Mouse (Mus musculus): Measurements from ENCODE around the gene Oxct1. TPM values are rescaled to one million over a fixed set of nuclear protein-coding genes. Genes with fewer than 3 reads are reported as not detected.
A peak's percentile ranks its signal among the peaks of the same experiment; 100 is the strongest.

Oxct1 gene
- polyA plus RNA-seq, 1 experiment, result 17.4 TPM

DNA sequence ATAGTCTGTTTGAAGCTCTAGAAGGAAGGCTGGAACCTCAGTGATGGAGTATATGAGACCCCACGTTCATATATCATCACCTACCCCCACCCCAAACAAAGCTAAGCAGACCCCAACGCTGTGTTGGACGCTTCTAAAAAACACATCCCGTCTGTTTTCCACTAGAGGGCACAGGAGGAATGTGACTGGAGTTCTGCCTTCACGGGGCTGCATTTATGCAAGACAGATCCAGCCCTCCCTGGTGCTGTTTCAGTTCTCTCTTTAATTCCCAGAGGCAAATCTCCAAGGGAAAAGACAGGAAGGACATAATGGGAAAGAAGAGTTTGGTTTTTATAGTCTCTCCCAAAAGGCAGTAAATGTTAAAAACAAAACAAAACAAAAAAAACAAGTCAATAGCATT, 30.4 kb downstream of the Oxct1 start:
- WGBS, result 64% methylated on average over 5 of the region's 5 CpGs
- DNase-seq (ENCODE audit: low read depth in 1 of 2, low spot score in 2 of 2), result no peak
- no peaks in the 10 kb centered on the region for H3K4me1 ChIP-seq (ENCODE audit: control insufficient read depth, insufficient read depth, insufficient read length)
- TF ChIP-seq CTCF (IDR thresholded peaks at IDR 0.05; ENCODE audit: extremely low read depth, insufficient read depth, insufficient read length, insufficient replicate concordance), result peak; percentile 21; the same call in 1 of the 2 replicates
- TF ChIP-seq POLR2A (IDR thresholded peaks at IDR 0.05; ENCODE audit: low read depth, low read length), result no peak
- no peak overlapping the region for H3K4me3 ChIP-seq (ENCODE audit: extremely low read depth, insufficient read depth, insufficient read length)
- H3K27me3 ChIP-seq (ENCODE audit: control insufficient read depth, insufficient read depth, low read length), result no peaks in the 10 kb centered on the region
- H3K27ac ChIP-seq (ENCODE audit: insufficient read depth, low read length), result no peak overlapping the region
- peaks cover 16% of the 10 kb centered on the region for H3K36me3 ChIP-seq (ENCODE audit: control insufficient read depth, insufficient read depth, low read length)

DNA sequence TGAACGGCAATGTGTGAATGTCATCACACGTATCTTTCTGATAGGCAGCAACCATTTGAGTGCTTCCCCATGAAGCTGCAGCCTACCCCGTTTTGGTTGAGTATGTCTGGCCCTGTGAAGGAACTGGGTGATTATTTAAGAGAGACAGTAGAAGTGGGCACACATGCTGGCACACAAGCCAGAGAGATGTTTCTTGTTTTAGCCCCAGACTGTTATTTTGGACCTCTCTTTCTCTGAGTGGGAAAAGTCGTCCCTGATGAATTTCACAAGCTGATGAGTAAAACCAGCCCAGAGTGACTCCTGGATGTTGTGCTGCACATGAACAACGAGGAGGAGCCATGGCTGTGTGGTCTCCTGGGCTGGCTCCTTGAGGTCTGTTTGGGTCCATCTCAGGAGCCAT, 37.4 kb downstream of the Oxct1 start:
- Histone ChIP-seq H3K27ac (ENCODE audit: insufficient read depth, low read length) (no peak overlapping the region), H3K4me1 (ENCODE audit: control insufficient read depth, insufficient read depth, insufficient read length) (no peaks in the 10 kb centered on the region), H3K4me3 (ENCODE audit: extremely low read depth, insufficient read depth, insufficient read length) (no peak overlapping the region), H3K36me3 (ENCODE audit: control insufficient read depth, insufficient read depth, low read length) (peaks cover 7% of the 10 kb centered on the region), H3K27me3 (ENCODE audit: control insufficient read depth, insufficient read depth, low read length) (no peaks in the 10 kb centered on the region)
- WGBS, result 92% methylated on average over 5 of the region's 5 CpGs
- TF ChIP-seq CTCF (IDR thresholded peaks at IDR 0.05; ENCODE audit: extremely low read depth, insufficient read depth, insufficient read length, insufficient replicate concordance) (no peak), POLR2A (IDR thresholded peaks at IDR 0.05; ENCODE audit: low read depth, low read length) (no peak)
- no peak for DNase-seq (ENCODE audit: low read depth in 1 of 2, low spot score in 2 of 2)

DNA sequence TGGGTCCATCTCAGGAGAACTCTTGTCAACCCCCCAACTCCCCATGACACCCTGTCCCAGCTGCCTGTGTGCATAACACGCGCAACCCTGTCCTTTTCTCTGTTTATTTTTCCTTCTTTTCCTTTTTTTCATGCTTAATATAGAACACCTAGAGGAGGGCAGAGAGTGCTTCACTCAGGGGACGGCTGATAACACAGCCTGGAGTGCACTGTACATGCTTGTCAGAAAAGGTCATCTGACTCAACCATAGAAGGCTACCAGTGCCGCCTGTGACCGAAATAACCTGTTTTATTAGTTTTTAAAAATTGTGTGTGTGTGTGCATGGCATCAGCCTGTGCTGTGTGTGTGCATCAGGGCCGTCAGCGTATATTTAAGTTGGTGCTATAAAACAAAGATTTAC, 37.8 kb downstream of the Oxct1 start:
- Histone ChIP-seq H3K4me1 (ENCODE audit: control insufficient read depth, insufficient read depth, insufficient read length) (no peaks in the 10 kb centered on the region), H3K4me3 (ENCODE audit: extremely low read depth, insufficient read depth, insufficient read length) (no peak overlapping the region), H3K27me3 (ENCODE audit: control insufficient read depth, insufficient read depth, low read length) (no peaks in the 10 kb centered on the region), H3K27ac (ENCODE audit: insufficient read depth, low read length) (no peak overlapping the region), H3K36me3 (ENCODE audit: control insufficient read depth, insufficient read depth, low read length) (peaks cover 7% of the 10 kb centered on the region)
- DNase-seq (ENCODE audit: low read depth in 1 of 2, low spot score in 2 of 2), result no peak
- TF ChIP-seq CTCF (IDR thresholded peaks at IDR 0.05; ENCODE audit: extremely low read depth, insufficient read depth, insufficient read length, insufficient replicate concordance), result no peak
- no peak for TF ChIP-seq POLR2A (IDR thresholded peaks at IDR 0.05; ENCODE audit: low read depth, low read length)
- 91% methylated on average over 7 of the region's 7 CpGs for WGBS

DNA sequence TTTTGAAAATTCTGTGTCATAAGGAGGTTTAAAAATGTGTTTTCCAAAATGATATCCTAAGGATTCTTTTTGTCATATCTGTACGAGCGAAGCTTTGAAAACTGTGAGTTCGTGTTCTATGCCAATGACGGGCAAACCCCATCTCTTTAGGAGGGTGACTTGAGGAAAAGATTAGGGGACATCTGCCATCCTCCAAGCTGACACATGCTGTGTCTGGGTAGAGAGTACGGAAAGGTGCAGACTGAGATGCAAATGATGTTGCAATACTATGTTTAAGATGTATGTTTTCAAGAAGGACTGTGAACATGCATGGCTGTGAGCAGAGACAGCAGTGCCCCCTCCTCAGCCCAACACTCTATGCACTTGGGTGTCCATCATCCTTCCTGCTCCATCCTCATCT, 38.5 kb downstream of the Oxct1 start:
- H3K4me3 ChIP-seq (ENCODE audit: extremely low read depth, insufficient read depth, insufficient read length), result no peak overlapping the region
- no peaks in the 10 kb centered on the region for H3K4me1 ChIP-seq (ENCODE audit: control insufficient read depth, insufficient read depth, insufficient read length)
- H3K36me3 ChIP-seq (ENCODE audit: control insufficient read depth, insufficient read depth, low read length), result peaks cover 7% of the 10 kb centered on the region
- H3K27me3 ChIP-seq (ENCODE audit: control insufficient read depth, insufficient read depth, low read length), result no peaks in the 10 kb centered on the region
- WGBS, result 93% methylated on average over 5 of the region's 5 CpGs
- no peak overlapping the region for H3K27ac ChIP-seq (ENCODE audit: insufficient read depth, low read length)
- DNase-seq (ENCODE audit: low read depth in 1 of 2, low spot score in 2 of 2), result no peak
- no peak for TF ChIP-seq CTCF (IDR thresholded peaks at IDR 0.05; ENCODE audit: extremely low read depth, insufficient read depth, insufficient read length, insufficient replicate concordance)
- no peak for TF ChIP-seq POLR2A (IDR thresholded peaks at IDR 0.05; ENCODE audit: low read depth, low read length)

DNA sequence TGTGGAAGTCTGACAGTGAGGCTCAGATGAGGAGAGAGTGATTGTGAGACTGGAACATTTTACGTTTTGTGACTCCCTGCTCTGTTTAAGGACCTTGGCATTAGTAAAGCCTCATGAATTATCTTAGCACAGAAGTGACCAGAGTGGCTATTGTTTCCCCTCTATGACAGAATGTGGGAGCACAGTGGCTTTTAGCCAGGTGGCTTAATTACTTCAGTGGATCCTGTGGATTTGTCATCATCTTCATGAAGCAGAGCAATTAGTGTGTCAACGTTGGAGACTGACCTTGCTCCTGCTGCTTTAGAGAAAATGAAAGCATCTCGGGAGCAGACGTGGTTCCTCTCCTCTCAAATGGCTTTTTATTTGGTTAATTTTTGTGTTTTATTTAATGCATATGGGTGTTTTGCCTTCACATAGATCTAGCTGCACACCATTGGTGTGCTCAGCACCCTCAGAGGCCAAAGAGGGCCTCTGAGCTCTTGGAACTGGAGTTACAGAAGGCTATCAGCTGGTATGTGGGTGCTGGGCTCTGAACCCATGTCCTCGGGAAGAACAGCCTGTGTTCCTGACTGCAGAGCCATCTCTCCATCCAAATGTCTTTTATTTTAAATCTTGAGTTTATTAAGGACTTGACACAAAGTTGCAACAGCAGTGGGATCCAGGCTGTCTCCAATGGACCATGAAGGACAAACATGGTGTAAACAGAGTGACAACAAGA, 41.2 kb downstream of the Oxct1 start:
- Histone ChIP-seq H3K27ac (ENCODE audit: insufficient read depth, low read length) (no peak overlapping the region), H3K4me1 (ENCODE audit: control insufficient read depth, insufficient read depth, insufficient read length) (no peaks in the 10 kb centered on the region), H3K36me3 (ENCODE audit: control insufficient read depth, insufficient read depth, low read length) (no peaks in the 10 kb centered on the region; the same call in 1 of the 2 replicates), H3K27me3 (ENCODE audit: control insufficient read depth, insufficient read depth, low read length) (no peaks in the 10 kb centered on the region), H3K4me3 (ENCODE audit: extremely low read depth, insufficient read depth, insufficient read length) (no peak overlapping the region)
- 85% methylated on average over 5 of the region's 5 CpGs for WGBS
- TF ChIP-seq CTCF (IDR thresholded peaks at IDR 0.05; ENCODE audit: extremely low read depth, insufficient read depth, insufficient read length, insufficient replicate concordance), result no peak
- no peak for DNase-seq (ENCODE audit: low read depth in 1 of 2, low spot score in 2 of 2)

DNA sequence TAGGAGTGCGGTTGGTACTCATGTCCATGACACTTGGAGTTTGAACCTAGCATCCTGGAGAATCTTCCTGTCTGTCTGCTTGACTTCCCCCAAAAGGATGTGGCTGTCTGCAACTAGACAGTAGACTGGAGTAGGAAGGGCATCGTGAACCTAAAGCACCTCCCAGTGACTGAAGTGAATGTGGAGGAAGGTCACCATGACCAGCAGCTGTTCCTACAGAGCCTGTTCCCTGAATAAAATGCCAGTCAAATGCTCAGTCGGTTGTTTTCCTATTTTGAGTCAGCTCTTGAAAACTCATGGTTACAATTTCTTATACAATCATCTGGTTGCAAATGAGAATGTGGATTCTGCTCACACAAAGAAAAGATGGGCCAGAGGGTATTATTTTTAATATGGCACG, 51.8 kb downstream of the Oxct1 start:
- Histone ChIP-seq H3K27me3 (ENCODE audit: control insufficient read depth, insufficient read depth, low read length) (no peaks in the 10 kb centered on the region), H3K4me1 (ENCODE audit: control insufficient read depth, insufficient read depth, insufficient read length) (no peaks in the 10 kb centered on the region), H3K4me3 (ENCODE audit: extremely low read depth, insufficient read depth, insufficient read length) (no peak overlapping the region), H3K36me3 (ENCODE audit: control insufficient read depth, insufficient read depth, low read length) (no peaks in the 10 kb centered on the region), H3K27ac (ENCODE audit: insufficient read depth, low read length) (no peak overlapping the region)
- WGBS, result 82% methylated on average over 4 of the region's 4 CpGs
- no peak for DNase-seq (ENCODE audit: low read depth in 1 of 2, low spot score in 2 of 2)
- TF ChIP-seq POLR2A (IDR thresholded peaks at IDR 0.05; ENCODE audit: low read depth, low read length), result no peak
- no peak for TF ChIP-seq CTCF (IDR thresholded peaks at IDR 0.05; ENCODE audit: extremely low read depth, insufficient read depth, insufficient read length, insufficient replicate concordance)

DNA sequence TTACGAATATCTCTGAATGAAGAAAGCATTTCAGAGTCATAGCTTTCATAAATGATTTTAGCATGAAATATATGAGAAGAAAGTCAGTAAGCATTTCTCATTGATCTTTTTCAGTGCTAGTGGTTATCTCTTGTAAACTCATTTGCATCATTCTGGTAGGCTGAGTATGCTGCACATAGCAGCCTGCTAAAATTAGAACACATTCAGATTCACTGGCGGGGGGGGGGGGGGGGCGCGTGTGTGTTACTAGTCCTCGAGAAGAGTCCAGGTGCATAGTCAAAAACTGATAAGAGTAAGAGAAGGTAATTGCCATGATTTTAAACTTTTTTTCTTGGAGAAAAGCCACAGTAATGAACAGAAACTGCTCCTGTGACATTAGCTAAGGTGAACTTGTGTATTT, 52.6 kb downstream of the Oxct1 start:
- Histone ChIP-seq H3K27ac (ENCODE audit: insufficient read depth, low read length) (no peak overlapping the region), H3K27me3 (ENCODE audit: control insufficient read depth, insufficient read depth, low read length) (no peaks in the 10 kb centered on the region), H3K4me1 (ENCODE audit: control insufficient read depth, insufficient read depth, insufficient read length) (no peaks in the 10 kb centered on the region), H3K36me3 (ENCODE audit: control insufficient read depth, insufficient read depth, low read length) (no peaks in the 10 kb centered on the region), H3K4me3 (ENCODE audit: extremely low read depth, insufficient read depth, insufficient read length) (no peak overlapping the region)
- 72% methylated on average over 5 of the region's 5 CpGs for WGBS
- DNase-seq (ENCODE audit: low read depth in 1 of 2, low spot score in 2 of 2), result no peak
- TF ChIP-seq CTCF (IDR thresholded peaks at IDR 0.05; ENCODE audit: extremely low read depth, insufficient read depth, insufficient read length, insufficient replicate concordance) (no peak), POLR2A (IDR thresholded peaks at IDR 0.05; ENCODE audit: low read depth, low read length) (no peak)

All from spleen, adult 2 months (tissue).